Mouse (Mus musculus) brain, embryonic 14.5 days (tissue): ENCODE data around the gene Gm4792. TPM values are rescaled to one million over a fixed set of nuclear protein-coding genes. Genes with fewer than 3 reads are reported as not detected.

Experiments used
- DNase-seq: peaks from one replicate; pipeline ENCODE4 v3.0.0-alpha.2; 2011; ENCODE audit warnings: low read depth
- CTCF ChIP-seq: fragments of 200-500 bp; IDR thresholded peaks from 2 replicates; pipeline ENCODE4 v1.5.1; 2012; ENCODE audit warnings: inconsistent platforms, mild to moderate bottlenecking, moderate library complexity, borderline replicate concordance; ENCODE audit not compliant: insufficient read depth, insufficient read length; ENCODE audit errors: extremely low read depth
- POLR2A ChIP-seq: fragments of 200-500 bp; IDR thresholded peaks from 2 replicates; pipeline ENCODE4 v1.6.1; 2012; ENCODE audit warnings: mild to moderate bottlenecking, inconsistent platforms, borderline replicate concordance; ENCODE audit not compliant: poor library complexity, insufficient read depth, insufficient read length, severe bottlenecking; ENCODE audit errors: extremely low read depth
- polyA plus RNA-seq: library from polyadenylated mRNA; depleted of rRNA; stranded (reverse); fragments of >200 nt; gene quantifications from 2 replicates; pipeline ENCODE4 v1.2.3, GENCODE M21; 2012

Gm4792 gene
- polyA plus RNA-seq, 1 experiment = 0.11 TPM

GRCm38 (mm10) chr10:94313146-94313545 is 14.6 kb upstream of the Gm4792 start:
- no peak for TF ChIP-seq CTCF
- TF ChIP-seq POLR2A = no peak
- no peak for DNase-seq

- DNase-seq = peak; percentile 47
- TF ChIP-seq CTCF (peak; percentile 11; the same call in 1 of the 2 replicates), POLR2A (no peak)
These were observed 13.7 kb upstream of the Gm4792 start for GRCm38 (mm10) chr10:94312007-94312715.

- no peak for TF ChIP-seq POLR2A
- TF ChIP-seq CTCF = no peak
- DNase-seq = no peak
These were observed 13.1 kb upstream of the Gm4792 start, which contains the start of gene Tmcc3 for GRCm38 (mm10) chr10:94311511-94312006. Gene Tmcc3, plus strand, starts transcription at chr10:94311949.

GRCm38 (mm10) chr10:94310499-94311267 is 12.2 kb upstream of the Gm4792 start:
- no peak for TF ChIP-seq POLR2A
- TF ChIP-seq CTCF = no peak
- DNase-seq = peak; percentile 48

GRCm38 (mm10) chr10:94305526-94305925 is 7.0 kb upstream of the Gm4792 start:
- DNase-seq = no peak
- TF ChIP-seq POLR2A = no peak
- TF ChIP-seq CTCF = no peak

- DNase-seq = peak; percentile 76
- TF ChIP-seq POLR2A (no peak), CTCF (no peak)
These were observed 5.7 kb upstream of the Gm4792 start for GRCm38 (mm10) chr10:94304064-94304657.

- TF ChIP-seq CTCF (no peak), POLR2A (no peak)
- no peak for DNase-seq
These were observed 798 bp upstream of the Gm4792 start for GRCm38 (mm10) chr10:94299301-94299700.

GRCm38 (mm10) chr10:94295923-94296605 is 2.4 kb downstream of the Gm4792 start:
- DNase-seq = no peak
- TF ChIP-seq POLR2A = no peak
- TF ChIP-seq CTCF = no peak

GRCm38 (mm10) chr10:94294933-94295750 is 3.4 kb downstream of the Gm4792 start:
- TF ChIP-seq CTCF = no peak
- no peak for TF ChIP-seq POLR2A
- peak; percentile 87 for DNase-seq

GRCm38 (mm10) chr10:94294437-94294836 is 4.1 kb downstream of the Gm4792 start:
- TF ChIP-seq CTCF = no peak
- TF ChIP-seq POLR2A = no peak
- DNase-seq = no peak
